Comparison of ENCODE assay signal across 27 mouse cellular contexts in genomic region chr9:31978071-31978470, GRCm38 (mm10).
A peak's percentile ranks its signal among the peaks of the same experiment; 100 is the strongest.
DNase-seq lines count a peak whose midpoint lies in the region; ATAC-seq and TF ChIP-seq lines count a peak whose summit lies in the region.
"Had no signal": no experiment of that assay in that cellular context is flagged by ENCODE, and none has a peak within 500 bp of the region (broad histone marks: within the 10 kb centered on the region; RNA-seq: fewer than 3 reads in every experiment).

No protein-coding gene starts in this region.

- peak overlapping the region; percentile 94 for H3K27ac ChIP-seq in kidney, adult 2 months (ENCODE audit: insufficient read depth, low read depth, low read length)
- no peak overlapping the region for H3K27ac ChIP-seq in kidney, embryonic 15.5 days
- H3K27ac ChIP-seq in midbrain, embryonic 11.5 days (ENCODE audit: low read depth, low read length) = no peak overlapping the region
- no peak overlapping the region for H3K27ac ChIP-seq in midbrain, embryonic 13.5 days
- H3K27ac ChIP-seq: embryonic facial prominence, embryonic 13.5 days; embryonic facial prominence, embryonic 15.5 days; forebrain, embryonic 10.5 days; forebrain, embryonic 12.5 days had no signal

- no peak for ATAC-seq in kidney, embryonic 15.5 days (replicated peaks; ENCODE audit: low FRiP score)
- no peak for ATAC-seq in midbrain, embryonic 11.5 days (ENCODE audit: low FRiP score)
- ATAC-seq in midbrain, embryonic 13.5 days = no peak
- ATAC-seq: activated CD4-positive, CD25-positive, alpha-beta regulatory T cell, adult 4 months; CD4-positive, CD25-positive, alpha-beta regulatory T cell, adult 4 months; forebrain, embryonic 14.5 days; forebrain, embryonic 16.5 days; Patski had no signal

- H3K9me3 ChIP-seq in kidney, embryonic 15.5 days (replicated peaks) = 0 out of 2 replicates have a peak, but pooled peaks cover 2% of the 10 kb centered on the region
- H3K9me3 ChIP-seq in midbrain, embryonic 11.5 days (ENCODE audit: control insufficient read depth, low read length) = no peaks in the 10 kb centered on the region; the same call in 1 of the 2 replicates
- no peaks in the 10 kb centered on the region for H3K9me3 ChIP-seq in midbrain, embryonic 13.5 days
- H3K9me3 ChIP-seq: embryonic facial prominence, embryonic 13.5 days; embryonic facial prominence, embryonic 15.5 days; forebrain, embryonic 10.5 days had no signal

- no peak for TF ChIP-seq POLR2A in kidney, adult 2 months (IDR thresholded peaks at IDR 0.05; ENCODE audit: low read depth, low read length)

- H3K36me3 ChIP-seq in kidney, adult 2 months (ENCODE audit: control insufficient read depth, insufficient read depth, low read length) = no peaks in the 10 kb centered on the region
- H3K36me3 ChIP-seq in kidney, embryonic 15.5 days = no peaks in the 10 kb centered on the region
- H3K36me3 ChIP-seq in midbrain, embryonic 11.5 days (ENCODE audit: control insufficient read depth, insufficient read depth, low read length) = no peaks in the 10 kb centered on the region
- no peaks in the 10 kb centered on the region for H3K36me3 ChIP-seq in midbrain, embryonic 13.5 days
- H3K36me3 ChIP-seq: embryonic facial prominence, embryonic 13.5 days; embryonic facial prominence, embryonic 15.5 days; forebrain, embryonic 10.5 days; forebrain, embryonic 12.5 days; G1E had no signal

- peaks cover 15% of the 10 kb centered on the region; the same call in 1 of the 2 replicates for H3K4me1 ChIP-seq in kidney, adult 2 months (ENCODE audit: control insufficient read depth, insufficient read depth, low read length)
- no peaks in the 10 kb centered on the region for H3K4me1 ChIP-seq in kidney, embryonic 15.5 days
- peaks cover under 1% of the 10 kb centered on the region; the same call in 1 of the 2 replicates for H3K4me1 ChIP-seq in midbrain, embryonic 11.5 days (ENCODE audit: control insufficient read depth, insufficient read depth, low read length)
- H3K4me1 ChIP-seq in midbrain, embryonic 13.5 days (replicated peaks) = no peaks in the 10 kb centered on the region
- H3K4me1 ChIP-seq: embryonic facial prominence, embryonic 13.5 days; embryonic facial prominence, embryonic 15.5 days; forebrain, embryonic 12.5 days had no signal

- TF ChIP-seq CTCF in kidney, adult 2 months (conservative IDR thresholded peaks at IDR 0.05; ENCODE audit: insufficient read depth, insufficient read length, low read depth, low read length) = no peak

- H3K9ac ChIP-seq in kidney, embryonic 15.5 days = no peak overlapping the region
- H3K9ac ChIP-seq in midbrain, embryonic 11.5 days (ENCODE audit: low read length) = no peak overlapping the region
- H3K9ac ChIP-seq in midbrain, embryonic 13.5 days (replicated peaks) = no peak overlapping the region
- H3K9ac ChIP-seq: embryonic facial prominence, embryonic 13.5 days; embryonic facial prominence, embryonic 15.5 days; forebrain, embryonic 12.5 days had no signal

- DNase-seq in kidney, adult 2 months = peak; percentile 69
- peak; percentile 62 for DNase-seq in midbrain, embryonic 11.5 days (ENCODE audit: low spot score, missing footprints)
- DNase-seq in cerebellum, adult 11 months = no peak
- DNase-seq: adrenal gland, adult 8-10 months; adrenal gland, postnatal 14 days; adrenal gland, postnatal 36 days; B cell, adult 2 months; cerebellum, adult 18-20 months; cerebellum, adult 8-10 months; cerebellum, adult 9-11 months; cerebellum, postnatal 14 days; cerebellum, postnatal 36 days; embryo, embryonic 11 days had no signal

- 84% methylated on average over 2 of the region's 2 CpGs for WGBS in kidney, adult 2 months
- WGBS in kidney, embryonic 15.5 days = 94% methylated on average over 2 of the region's 2 CpGs
- 89% methylated on average over 2 of the region's 2 CpGs for WGBS in midbrain, embryonic 11.5 days
- 93% methylated on average over 2 of the region's 2 CpGs for whole genome bisulfite sequencing in midbrain, embryonic 13.5 days

- no peaks in the 10 kb centered on the region for H3K27me3 ChIP-seq in kidney, adult 2 months (replicated peaks; ENCODE audit: control insufficient read depth, insufficient read depth, low read length)
- H3K27me3 ChIP-seq in kidney, embryonic 15.5 days = no peaks in the 10 kb centered on the region
- no peaks in the 10 kb centered on the region for H3K27me3 ChIP-seq in midbrain, embryonic 11.5 days (ENCODE audit: control insufficient read depth, insufficient read depth, low read length)
- H3K27me3 ChIP-seq in midbrain, embryonic 13.5 days = no peaks in the 10 kb centered on the region
- H3K27me3 ChIP-seq: CH12.LX; embryonic facial prominence, embryonic 13.5 days; embryonic facial prominence, embryonic 15.5 days; forebrain, embryonic 12.5 days; Patski had no signal

- no peak overlapping the region for H3K4me2 ChIP-seq in kidney, embryonic 15.5 days
- H3K4me2 ChIP-seq in midbrain, embryonic 11.5 days = no peak overlapping the region
- no peak overlapping the region for H3K4me2 ChIP-seq in midbrain, embryonic 13.5 days (replicated peaks)
- H3K4me2 ChIP-seq: embryonic facial prominence, embryonic 13.5 days; embryonic facial prominence, embryonic 15.5 days; forebrain, embryonic 12.5 days had no signal

- no peak overlapping the region for H3K4me3 ChIP-seq in kidney, adult 2 months (ENCODE audit: insufficient read depth, low read depth, low read length)
- no peak overlapping the region for H3K4me3 ChIP-seq in kidney, embryonic 15.5 days (replicated peaks)
- no peak overlapping the region for H3K4me3 ChIP-seq in midbrain, embryonic 11.5 days (ENCODE audit: low read depth, low read length)
- no peak overlapping the region for H3K4me3 ChIP-seq in midbrain, embryonic 13.5 days (replicated peaks)
- H3K4me3 ChIP-seq: embryonic facial prominence, embryonic 13.5 days; embryonic facial prominence, embryonic 15.5 days; erythroblast, embryonic 14.5 days; forebrain, embryonic 10.5 days; forebrain, embryonic 12.5 days had no signal
